Mouse (Mus musculus) gastrocnemius, adult 2 months (tissue): ENCODE measurements at regions not wholly inside any gene's neighbourhood (a gene's known extent, or its start where the extent isn't known, plus 50 kb on each side); places are given as distances from the start of the nearest gene placed in this dataset.

Experiments
- DNase-seq: peaks from one replicate; pipeline ENCODE4 v3.0.0; 2022
- H3K27ac ChIP-seq: fragments of 200-600 bp; 2 replicates; pipeline ENCODE4 v1.8.1; 2022; ENCODE audit warnings: mild to moderate bottlenecking
- H3K4me3 ChIP-seq: fragments of 200-600 bp; 2 replicates; pipeline ENCODE4 v1.8.1; 2022; ENCODE audit warnings: mild to moderate bottlenecking, moderate library complexity
- CTCF ChIP-seq: fragments of 200-600 bp; IDR thresholded peaks from 2 replicates; pipeline ENCODE4 v1.8.1; 2022; ENCODE audit warnings: antibody characterized with exemption, mild to moderate bottlenecking, moderate library complexity
- intact Hi-C: fragments of 180-260 bp; cut with DNase I; formaldehyde crosslinking; loops from one replicate; pipeline ENCODE4 v1.15.1; 2025

DNA sequence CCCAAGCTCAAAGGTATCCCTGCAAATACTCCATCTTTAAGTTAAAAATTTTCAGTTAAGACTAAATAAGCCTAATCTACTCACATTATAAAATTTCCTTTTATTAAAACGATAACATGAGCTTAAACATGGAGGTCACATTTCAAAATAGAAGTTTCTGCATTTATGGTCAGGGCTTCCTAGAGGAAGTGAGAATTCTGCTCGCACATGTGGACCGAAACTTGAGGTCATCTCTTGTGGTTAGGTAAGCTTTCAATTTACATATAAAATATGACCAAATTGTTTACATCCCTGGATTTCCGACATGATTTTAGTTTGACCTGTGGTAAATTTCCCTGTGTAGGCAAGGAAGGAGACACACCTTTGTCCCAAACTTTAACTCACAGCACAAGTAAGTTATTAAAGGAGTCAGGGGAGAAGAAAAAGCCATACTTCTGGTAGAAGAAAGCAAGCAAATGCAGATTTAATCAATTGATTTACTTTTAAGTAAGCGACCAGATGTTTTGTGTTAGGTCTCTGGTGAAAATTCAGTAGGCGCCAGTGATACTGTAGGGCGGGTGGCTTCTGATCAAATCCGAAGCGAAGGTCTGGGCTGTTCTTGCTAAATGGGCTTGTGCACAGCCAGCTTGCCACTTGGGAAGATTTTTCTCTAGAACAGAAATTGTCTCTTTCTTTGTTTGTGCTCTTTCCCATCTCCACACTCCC, 119.5 kb upstream of the Dkk2 start:
- no peak for TF ChIP-seq CTCF
- Histone ChIP-seq H3K4me3 (no peak overlapping the region), H3K27ac (no peak overlapping the region)
- DNase-seq: no peak
- intact Hi-C loops: no loop called here

DNA sequence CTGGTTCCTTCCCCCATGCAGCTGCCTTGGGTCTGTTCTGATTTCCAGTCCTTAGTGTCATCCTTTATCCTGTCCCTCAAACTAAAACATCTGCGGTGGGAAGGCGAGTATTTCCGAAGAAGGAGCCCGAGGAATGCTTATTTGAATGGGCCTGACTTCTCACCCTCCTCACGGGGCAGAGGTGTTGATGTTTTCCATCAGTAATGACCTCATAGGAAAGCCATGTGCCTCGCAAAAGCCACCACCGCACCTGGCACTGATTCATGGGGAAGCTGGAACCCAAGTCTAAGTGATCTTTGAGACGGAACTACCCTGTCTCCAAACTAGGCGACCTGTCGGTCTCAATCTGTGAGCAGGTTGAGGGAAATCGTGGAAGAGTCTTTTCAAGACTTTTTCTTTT, 117.8 kb upstream of the Dkk2 start:
- no peak for DNase-seq
- Histone ChIP-seq H3K4me3 (no peak overlapping the region), H3K27ac (no peak overlapping the region)
- TF ChIP-seq CTCF: no peak
- intact Hi-C loops: no loop called here

DNA sequence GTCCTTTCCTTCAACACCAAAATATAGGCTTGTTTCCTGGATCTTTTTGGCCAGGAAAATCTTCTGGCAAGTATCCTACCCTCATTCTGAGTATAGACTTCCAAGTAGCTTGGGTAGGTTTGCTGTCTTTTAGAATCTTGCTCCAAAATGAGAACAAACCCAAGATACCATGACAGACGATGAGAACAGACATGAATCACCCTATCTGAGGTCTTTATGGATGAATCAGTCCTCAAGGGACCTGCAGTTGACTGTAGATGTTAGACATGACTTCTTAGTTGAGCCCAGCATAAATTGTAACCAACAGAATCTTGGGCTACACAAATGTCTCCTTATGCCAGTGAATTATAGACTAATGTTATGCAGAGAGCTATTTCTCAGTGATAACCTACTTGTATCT, 114.3 kb upstream of the Dkk2 start:
- intact Hi-C loops: no loop called here
- Histone ChIP-seq H3K4me3 (no peak overlapping the region), H3K27ac (no peak overlapping the region)
- no peak for TF ChIP-seq CTCF
- no peak for DNase-seq

DNA sequence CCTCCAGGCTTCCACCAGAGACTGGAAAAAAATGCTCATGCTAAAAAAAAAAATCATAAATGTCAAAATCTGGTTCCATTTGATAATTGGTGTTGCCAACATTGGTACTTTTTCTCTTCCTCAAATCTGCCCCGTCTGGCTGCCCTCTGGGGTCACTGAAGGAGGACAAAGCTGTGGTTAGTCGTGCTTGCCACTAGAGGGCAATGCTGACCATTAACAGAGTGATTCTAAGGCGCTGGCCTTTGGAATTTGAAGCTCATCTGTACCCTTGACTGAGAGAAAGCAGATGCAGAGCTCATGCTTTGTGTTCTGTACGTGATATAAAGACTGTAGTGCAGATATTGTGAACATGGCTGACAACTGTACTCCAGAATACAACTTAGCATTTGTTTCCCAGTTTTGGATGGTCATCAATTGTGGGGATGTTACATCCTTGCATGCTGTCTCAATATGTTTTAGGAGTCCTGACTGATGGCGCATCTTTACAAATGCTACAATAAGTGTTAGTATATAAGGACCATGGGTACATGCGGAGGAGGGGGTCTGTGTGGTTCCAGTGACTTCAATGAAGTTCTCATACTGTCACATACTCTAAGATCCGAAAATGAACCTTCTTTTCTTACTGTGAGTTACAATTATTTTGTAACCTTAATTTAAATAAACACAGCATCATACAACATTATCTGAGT, 109.0 kb upstream of the Dkk2 start:
- Histone ChIP-seq H3K4me3 (no peak overlapping the region), H3K27ac (no peak overlapping the region)
- intact Hi-C loops: loop anchor here (5.0 kb wide), 1 partner anchor 106 kb away; no protein-coding TSS in a partner anchor
- peak; percentile 82 for TF ChIP-seq CTCF
- DNase-seq: peak; percentile 40

DNA sequence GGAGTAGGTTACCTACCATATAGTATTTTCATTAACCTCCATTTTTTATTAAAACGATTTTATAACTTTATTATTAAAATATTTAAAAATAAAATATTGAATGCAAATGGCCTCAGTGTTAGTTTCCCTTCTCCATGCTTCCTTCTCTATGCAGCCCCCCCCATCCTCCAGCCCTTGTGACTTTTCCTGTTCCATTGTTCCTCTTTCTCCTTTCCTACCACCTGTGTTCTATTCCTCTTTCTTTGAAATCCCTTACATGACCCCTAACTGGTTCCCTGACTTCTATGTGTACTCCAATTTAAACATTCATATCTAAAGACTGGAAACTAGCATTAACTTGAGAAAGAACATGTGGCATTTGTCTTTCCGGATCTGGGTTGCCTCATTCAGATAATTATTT, 101.8 kb upstream of the Dkk2 start:
- no peak for DNase-seq
- Histone ChIP-seq H3K27ac (no peak overlapping the region), H3K4me3 (no peak overlapping the region)
- intact Hi-C loops: no loop called here
- no peak for TF ChIP-seq CTCF

DNA sequence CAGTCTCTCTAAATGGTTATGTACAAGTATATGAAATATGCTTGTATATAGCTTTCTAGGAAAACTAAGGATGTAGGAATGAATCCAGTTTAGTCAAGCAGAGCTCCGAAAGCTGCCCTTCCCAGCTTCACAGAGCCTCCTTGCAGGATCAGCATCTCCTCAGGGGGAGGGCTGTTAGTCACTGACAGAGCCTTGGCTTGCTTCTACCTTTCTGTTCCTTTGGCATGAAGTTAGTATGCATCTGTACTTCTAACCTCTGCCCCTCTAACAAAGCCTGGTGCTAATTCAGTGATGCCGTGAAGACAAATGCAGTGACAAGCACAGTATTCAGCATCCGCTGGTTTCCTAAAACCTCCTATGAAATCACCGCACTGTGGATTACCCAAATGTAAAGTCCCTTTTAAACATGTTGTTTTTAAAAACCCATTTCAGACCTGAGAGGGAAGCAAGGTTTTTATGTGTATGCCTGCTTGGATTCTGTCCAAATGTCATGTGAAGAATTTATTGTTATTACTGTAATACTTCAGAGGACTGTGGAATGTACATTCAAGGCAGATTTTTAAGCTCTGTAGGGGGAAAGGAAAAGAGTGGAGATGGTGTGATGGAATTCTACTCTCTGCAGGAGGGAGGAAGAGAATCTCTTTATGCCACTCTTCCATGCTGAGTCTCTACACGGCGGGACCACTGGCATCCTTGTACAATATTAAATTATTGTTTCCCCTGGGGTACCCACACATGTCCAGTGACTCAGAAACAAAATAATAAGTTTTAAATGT, 86.1 kb upstream of the Dkk2 start:
- H3K4me3 ChIP-seq: no peak overlapping the region
- H3K27ac ChIP-seq: no peak overlapping the region
- DNase-seq: no peak
- intact Hi-C loops: no loop called here
- no peak for TF ChIP-seq CTCF

DNA sequence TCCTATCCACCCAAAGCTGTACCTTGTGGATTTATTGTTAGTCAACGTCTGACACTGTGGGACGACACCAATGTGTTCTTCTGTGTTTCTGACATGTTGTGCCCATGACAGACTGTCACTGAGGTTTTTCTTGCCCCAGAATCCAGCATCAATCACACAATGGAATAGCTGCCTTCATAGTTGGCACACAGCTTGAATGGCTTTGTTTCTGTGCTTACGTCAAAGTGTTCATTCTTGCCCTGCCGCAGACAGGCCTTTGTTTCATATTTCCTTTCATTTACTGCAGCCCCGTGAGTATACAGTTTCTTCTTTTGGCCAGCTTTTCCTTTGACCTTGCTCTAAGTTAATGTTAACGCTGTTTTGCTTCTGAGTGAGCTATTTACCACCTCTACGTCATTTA, 78.9 kb upstream of the Dkk2 start:
- no peak for DNase-seq
- intact Hi-C loops: no loop called here
- no peak overlapping the region for H3K4me3 ChIP-seq
- no peak overlapping the region for H3K27ac ChIP-seq
- TF ChIP-seq CTCF: no peak

DNA sequence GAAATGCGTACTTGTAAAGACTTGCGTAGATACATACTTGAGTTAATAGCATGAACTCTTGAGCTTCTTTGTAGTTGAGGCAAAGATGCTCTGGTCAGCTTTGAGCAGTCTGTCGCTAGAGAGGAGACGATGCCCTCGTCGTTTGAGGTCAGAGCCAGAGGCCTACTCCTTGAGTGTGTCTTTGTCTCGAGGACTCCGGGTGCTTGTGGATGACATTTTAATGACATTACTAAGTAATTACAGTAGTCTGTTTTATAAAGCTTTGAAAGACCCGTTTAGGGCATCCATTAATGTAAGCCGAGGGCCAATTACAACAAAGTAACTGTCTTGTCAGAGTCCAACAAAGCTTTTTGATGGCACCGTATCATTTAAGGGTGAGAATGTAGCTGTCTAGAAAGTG, 78.2 kb upstream of the Dkk2 start:
- intact Hi-C loops: no loop called here
- H3K4me3 ChIP-seq: no peak overlapping the region
- no peak overlapping the region for H3K27ac ChIP-seq
- TF ChIP-seq CTCF: no peak
- DNase-seq: no peak

DNA sequence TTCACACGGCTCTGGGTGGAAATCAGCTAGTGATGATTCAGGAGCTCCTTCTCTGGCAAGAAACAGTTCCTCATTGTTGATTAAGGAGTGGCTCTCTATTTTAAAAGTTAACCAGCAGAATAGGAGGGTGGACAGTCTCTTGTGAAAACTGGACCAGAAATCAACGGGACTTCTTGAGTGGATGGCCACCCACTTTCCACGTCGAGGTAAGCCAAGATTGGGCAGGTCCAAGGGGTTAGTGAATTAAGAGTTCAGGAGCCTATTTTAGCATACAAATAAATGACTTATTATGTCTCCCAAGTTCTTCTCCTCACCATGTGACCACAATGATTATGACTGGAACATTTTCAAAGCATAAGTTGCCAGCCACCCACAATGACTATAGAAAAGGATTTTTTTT, 77.7 kb upstream of the Dkk2 start:
- H3K4me3 ChIP-seq: no peak overlapping the region
- TF ChIP-seq CTCF: no peak

DNA sequence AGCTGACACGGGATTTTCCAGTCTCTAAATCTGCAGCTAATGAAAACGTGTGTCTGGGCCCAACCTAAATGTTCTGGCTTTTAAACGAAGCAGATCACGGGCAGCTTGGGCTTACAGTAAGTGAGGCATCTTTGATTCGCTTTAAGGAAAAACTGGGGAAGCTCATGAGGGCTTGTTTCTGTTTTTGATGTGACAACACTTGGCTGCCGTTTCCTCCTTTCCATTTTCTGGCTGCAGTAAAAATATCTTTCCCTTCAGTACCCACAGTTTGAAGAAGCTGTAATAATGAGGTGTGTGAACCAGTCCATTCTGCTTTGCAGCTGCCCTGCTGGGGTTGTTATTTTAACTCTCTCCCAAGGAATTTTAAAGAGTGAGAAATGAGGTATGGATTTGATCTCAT, 69.9 kb upstream of the Dkk2 start:
- intact Hi-C loops: no loop called here
- H3K27ac ChIP-seq: no peak overlapping the region
- TF ChIP-seq CTCF: no peak
- no peak for DNase-seq
- no peak overlapping the region for H3K4me3 ChIP-seq

More for the DNA sequence above, 77.7 kb upstream of the Dkk2 start:
- no peak overlapping the region for H3K27ac ChIP-seq
- no peak for DNase-seq
- intact Hi-C loops: no loop called here

DNA sequence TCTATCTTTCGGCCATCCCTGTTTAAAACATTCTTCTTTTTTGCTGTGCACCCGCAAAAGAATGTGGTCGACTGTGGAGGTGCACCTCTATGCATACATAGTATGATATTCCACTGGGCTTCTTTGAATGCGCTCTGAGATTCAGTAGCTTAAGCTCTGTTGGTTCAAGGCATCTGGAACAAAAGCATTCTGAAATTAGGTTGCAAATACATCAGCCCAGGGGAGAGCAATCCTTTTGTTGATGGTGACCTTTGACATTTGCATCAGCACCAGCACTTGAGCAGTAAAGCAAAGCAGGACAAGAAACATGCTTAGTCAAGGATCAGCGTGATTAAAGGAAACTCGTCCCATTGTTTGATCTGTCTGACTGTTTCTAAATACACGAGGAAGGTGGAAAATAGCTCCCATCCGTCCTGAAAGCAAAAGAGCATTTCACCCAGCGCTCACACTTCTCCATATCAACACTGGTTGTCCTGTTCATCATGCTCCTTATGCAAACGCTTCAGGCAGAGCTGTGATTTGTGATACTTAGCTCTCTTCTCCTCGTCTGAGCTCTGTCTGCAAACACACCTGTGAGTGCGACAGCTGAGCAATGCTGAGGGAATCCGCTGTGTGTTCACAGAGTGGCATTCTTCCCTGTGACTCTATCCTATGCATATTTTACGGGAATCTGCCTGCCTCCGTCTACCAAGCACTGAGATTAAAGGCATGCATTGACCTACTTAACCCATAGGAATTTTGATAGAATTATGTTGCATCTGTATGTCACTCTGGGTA, 67.4 kb upstream of the Dkk2 start:
- H3K4me3 ChIP-seq: no peak overlapping the region
- TF ChIP-seq CTCF: no peak
- no peak for DNase-seq
- no peak overlapping the region for H3K27ac ChIP-seq
- intact Hi-C loops: no loop called here

DNA sequence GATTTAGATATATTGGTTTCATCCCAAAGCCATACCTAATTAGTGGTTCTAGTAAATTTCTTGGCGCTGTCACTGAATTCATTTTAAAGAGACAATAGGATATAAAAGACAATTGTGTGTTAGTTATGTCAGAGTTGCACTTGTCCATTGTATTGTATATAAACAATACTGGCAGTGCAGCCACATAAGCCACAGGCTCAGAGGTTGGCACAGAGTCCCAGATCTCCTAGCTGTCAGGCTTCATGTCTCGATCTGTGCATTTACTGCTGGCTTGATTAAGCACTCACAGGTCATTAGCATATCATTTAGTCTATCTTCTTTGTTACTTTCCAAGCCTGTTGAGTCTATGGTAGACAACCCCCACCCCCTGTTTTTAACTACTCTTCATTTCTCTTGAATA, 66.6 kb upstream of the Dkk2 start:
- intact Hi-C loops: no loop called here
- Histone ChIP-seq H3K4me3 (no peak overlapping the region), H3K27ac (no peak overlapping the region)
- no peak for DNase-seq
- TF ChIP-seq CTCF: no peak

DNA sequence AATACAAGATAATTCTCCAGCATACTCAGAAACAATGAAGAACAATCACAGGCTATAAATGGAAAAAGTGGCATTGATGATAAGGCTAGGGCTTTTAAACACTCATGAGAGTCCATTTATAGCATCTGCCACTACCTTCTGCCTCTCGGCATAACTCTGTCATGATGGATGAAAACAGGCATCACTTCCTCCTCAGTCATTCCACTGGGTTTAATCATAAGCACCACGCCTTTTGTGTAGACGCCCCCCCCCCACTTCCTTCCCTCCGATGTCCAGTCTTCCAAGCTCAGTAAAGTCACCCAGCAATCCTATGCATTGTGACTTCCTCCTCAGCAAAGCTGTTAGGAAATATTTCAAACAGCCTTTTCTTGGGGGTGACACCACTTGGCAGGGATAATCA, 63.1 kb upstream of the Dkk2 start:
- DNase-seq: no peak
- Histone ChIP-seq H3K27ac (no peak overlapping the region), H3K4me3 (no peak overlapping the region)
- TF ChIP-seq CTCF: no peak
- intact Hi-C loops: no loop called here
